Mouse (Mus musculus) embryo, embryonic 11 days (tissue): ENCODE measurements around the gene Nf1.
A peak's percentile ranks its signal among the peaks of the same experiment; 100 is the strongest.

Source experiments
- DNase-seq: peaks from one replicate; pipeline ENCODE4 v3.0.0-alpha.2; 2015

The Nf1 gene

GRCm38 (mm10) chr11:79329585-79329984, 9.9 kb upstream of the Nf1 start:
- no peak for DNase-seq

GRCm38 (mm10) chr11:79335077-79335476, 4.4 kb upstream of the Nf1 start:
- no peak for DNase-seq

GRCm38 (mm10) chr11:79336722-79337267, 2.7 kb upstream of the Nf1 start:
- no peak for DNase-seq

DNA sequence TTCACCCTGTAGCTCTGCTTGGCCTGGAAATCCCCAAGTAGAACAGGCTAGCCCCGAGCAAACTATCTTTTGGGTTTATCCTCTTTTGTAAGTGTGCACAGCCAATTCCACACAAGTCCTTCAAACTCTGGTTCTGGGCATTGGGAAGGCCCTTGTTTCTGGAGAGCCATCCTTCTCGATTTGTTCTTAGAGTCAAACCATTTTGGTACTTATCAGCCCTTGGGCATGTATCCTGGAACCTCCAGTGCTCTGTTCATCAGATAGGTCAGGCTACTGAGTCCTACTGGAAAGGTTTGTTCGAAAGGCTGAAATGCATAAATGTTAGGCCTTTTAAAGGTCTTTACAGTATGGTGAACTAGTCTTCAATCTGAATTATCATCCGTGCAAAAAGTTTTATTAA, 872 bp upstream of the Nf1 start:
- peak; percentile 10 for DNase-seq

DNA sequence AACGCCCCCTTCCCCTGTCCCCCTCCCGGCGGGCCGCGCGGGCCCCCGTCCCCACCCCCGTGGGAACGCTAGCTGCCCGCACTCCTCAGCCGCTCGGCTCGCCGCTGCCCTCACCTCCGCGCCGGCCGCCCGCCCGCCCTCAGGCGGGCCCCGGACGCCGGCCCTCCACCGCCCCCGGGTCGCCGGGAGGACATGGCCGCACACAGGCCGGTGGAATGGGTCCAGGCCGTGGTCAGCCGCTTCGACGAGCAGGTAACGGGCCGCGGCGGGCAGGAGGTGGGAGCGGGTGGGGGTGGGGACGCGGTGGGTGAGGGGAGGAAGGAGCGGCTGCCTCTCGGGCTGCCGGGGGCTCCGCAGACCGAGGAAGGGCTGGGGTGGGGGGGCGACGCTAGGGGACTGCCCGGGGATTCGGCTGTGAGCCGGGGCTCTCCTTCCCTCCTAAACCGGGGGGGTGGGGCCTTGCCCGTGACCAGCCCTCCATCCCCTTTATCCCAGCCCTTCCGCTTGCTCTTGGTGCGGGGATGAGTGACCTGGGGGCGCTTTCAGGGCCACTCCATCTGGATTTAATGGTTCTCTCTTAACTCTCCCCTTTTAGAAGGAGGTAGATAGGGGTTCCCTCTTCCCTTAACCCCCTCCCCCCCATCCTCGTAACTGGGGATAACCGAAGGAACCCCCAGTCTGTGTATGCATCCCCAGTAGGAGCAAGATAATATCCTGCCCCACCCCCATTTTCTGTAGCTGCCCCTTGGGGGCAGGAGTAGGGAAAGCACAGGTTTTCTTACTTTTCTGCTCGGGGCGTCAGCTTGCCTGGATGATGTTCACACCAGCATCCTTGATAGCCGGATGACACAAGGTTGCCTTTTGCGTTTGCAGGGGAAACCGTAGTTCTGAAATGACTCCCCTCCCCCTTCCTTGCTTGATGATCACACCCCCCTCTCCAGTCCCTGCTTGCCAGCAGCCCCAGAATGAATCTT, 602 bp downstream of the Nf1 start:
- peak; percentile 81 for DNase-seq

DNA sequence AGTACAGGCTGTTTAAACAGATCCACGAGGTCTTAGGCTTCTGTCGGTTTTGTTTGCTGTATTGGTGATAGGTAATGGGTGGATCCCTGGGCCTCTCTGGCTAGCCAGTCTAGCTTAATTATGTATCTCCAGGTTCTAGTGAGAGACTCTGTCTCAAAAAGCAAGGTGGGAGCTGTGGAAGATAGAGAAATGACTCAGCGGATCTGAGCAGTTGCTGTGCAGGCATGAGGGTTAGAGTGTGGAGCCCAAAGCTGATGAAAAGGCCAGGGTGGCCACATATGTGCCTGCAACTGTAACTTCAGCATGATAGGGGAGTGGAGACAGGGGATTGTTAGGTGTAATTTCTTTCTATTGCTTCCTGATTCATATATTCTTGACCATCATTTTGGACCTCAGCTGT, 17.5 kb downstream of the Nf1 start:
- no peak for DNase-seq

DNA sequence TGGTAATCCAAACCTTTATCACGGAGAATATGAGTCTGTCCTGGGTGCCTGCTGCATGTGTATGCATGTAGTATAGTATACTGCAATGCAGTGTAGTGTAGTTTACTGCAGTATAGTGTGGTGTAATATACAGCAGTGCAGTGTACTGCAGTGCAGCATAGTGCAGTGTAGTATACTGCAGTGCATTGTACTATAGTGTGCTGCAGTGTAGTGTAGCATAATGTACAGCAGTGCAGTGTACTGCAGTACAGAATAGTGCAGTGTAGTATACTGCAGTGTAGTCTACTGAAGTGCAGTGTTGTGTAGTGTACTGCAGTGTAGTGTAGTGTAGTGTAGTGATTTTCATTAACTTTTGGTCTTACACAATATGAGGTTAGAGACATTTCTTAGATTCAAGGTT, 17.9 kb downstream of the Nf1 start:
- no peak for DNase-seq

- DNase-seq: no peak
Measured at GRCm38 (mm10) chr11:79364956-79365355, 25.5 kb downstream of the Nf1 start.

DNA sequence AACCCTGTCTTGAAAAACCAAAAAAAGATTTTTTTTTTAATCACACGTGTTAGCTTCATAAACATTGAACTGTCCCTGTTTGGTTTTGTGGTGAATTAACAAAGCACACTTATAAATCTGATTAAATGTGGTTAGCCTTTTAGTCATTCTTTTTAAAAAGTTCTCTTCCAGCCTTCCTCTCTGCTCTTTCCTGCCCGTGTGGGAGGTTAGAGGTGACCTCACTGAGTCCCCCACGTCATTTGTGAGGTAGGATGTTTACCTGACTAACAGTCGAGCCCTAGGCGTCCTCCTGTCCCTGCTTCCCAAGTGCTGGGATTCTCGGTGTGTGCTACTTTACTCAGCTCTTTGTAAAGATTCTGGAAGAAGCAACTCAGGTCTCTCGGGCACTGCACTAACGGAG, 26.8 kb downstream of the Nf1 start:
- no peak for DNase-seq

GRCm38 (mm10) chr11:79373031-79373430, 33.5 kb downstream of the Nf1 start:
- no peak for DNase-seq

GRCm38 (mm10) chr11:79398336-79398735, 58.8 kb downstream of the Nf1 start:
- peak; percentile 83 for DNase-seq

DNA sequence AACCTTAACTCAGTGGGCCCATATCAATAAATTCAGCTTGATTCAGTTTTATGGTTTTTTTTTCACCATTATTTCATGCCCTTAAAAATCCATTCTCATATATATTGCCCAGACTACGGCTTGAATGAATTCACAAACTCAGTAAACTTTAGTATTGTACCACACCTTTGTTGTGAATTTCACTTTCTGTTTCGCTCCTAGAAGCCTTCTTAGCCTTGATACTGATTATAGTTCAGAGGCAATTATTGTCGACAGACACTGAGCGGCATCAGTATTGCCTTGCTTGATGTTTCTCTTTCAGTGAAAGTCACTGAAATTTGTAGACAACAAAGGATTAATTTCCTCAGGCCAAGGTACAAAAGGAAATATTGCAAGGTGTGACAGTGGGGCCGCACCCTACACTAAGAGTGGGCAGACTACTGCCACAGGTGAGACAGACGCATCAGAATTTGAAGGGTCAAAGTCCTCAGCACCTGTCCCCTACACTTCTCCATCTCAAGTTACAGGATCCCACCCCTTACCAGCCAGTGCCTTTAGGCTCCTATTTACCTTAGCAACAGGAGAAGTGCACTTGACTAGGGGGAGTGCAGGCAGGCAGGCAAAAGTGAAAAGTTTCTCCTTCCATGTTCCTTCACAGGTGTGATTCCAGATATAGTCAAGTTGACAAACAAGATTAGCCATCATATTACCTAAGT, 64.3 kb downstream of the Nf1 start:
- no peak for DNase-seq

DNA sequence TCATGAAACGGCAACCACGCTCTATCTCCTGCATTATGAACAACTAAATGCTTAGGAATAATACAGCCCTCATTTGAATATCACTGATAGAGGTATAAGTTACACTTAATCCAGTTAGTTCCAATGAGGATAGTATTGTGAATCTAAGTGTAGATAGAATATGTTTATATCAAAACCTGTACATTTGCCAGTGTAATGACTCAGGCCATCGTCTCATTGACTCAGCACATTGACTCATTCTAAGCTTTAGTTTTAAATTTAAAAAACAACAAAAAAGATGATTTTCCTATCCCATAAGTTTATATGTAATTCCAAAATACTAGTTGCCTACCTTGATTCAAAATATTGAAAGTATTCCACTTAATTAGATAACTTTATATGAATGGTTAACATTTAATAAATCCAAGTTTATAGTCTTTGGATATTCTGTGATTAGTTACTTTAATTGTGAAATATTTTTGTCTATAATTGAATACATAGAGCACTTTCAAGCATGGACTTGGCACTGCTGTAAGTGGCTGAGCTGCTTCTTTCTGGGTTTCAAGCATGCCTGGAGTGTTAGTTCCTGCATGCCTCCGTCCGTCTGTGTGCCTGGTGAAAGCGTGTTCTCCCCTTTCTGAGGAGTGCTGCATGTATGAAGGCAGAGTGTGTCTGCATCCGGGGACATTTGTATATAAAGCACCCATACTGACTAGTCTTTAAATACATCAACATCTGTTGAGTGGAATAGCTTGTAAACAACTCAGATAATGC, 74.4 kb downstream of the Nf1 start:
- no peak for DNase-seq

- no peak for DNase-seq
Measured at GRCm38 (mm10) chr11:79422496-79422895, 83.0 kb downstream of the Nf1 start.

DNA sequence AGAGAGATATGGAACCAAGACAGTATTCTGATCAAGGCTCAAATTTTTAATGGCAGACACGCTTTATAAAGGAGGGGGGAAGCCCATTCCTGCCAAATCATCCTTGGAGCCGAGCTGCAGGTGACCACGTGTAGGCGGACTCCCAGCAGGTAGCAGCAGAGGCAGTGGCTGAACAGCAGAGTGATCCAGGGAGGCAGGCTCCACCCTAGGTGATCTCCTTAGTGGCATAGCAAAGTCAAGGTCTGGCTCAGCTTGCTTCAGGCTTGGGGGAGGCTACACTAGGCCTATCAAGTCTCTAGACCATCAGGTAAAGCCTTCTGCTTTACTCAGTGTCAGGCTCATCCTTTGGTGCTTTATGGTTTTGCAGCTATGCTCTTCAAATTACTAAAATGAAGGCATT, 87.1 kb downstream of the Nf1 start:
- DNase-seq: no peak

GRCm38 (mm10) chr11:79427638-79428037, 88.1 kb downstream of the Nf1 start:
- DNase-seq: peak; percentile 82

GRCm38 (mm10) chr11:79435252-79435651, 95.8 kb downstream of the Nf1 start:
- no peak for DNase-seq

DNA sequence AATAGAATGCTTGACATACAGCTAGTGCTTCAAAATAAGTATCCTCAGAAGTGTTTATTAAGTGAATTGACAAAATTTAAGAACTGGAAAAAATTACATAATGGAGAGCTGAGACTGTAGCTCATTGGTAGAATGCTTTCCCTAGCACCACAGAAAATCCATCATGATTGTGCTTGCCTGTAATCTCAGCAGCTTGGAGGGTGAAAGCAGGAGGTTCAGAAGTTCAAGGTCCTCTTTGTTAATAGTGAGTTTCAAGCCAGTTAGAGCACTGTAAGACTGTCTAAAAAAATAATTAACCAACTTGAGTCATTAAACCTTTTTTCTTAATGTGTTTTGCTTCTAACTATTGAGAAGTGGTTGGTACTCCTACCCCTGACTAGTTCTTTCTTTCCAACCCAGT, 108.9 kb downstream of the Nf1 start:
- DNase-seq: no peak

DNA sequence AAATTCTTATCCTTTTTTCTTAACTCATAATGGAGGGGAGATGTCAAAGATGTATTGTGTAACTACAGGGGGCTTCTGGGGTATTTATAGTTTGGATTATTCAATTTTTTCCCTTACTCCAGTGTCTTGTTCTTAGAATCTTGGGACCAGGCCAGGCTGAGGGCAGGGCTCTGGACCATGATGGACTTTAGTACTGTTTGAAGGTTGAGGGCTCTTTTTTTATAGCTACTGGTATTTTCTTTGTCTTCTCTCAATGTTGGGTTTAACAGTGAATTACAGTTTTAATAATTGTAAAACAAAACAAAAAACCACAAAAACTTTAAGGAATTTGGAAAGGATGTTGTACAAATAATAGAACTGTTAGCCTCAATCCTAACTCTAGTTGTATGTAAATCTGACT, 113.5 kb downstream of the Nf1 start:
- no peak for DNase-seq

GRCm38 (mm10) chr11:79457928-79458327, 118.4 kb downstream of the Nf1 start:
- DNase-seq: no peak

- DNase-seq: no peak
Measured at GRCm38 (mm10) chr11:79459846-79460245, 120.4 kb downstream of the Nf1 start.

DNA sequence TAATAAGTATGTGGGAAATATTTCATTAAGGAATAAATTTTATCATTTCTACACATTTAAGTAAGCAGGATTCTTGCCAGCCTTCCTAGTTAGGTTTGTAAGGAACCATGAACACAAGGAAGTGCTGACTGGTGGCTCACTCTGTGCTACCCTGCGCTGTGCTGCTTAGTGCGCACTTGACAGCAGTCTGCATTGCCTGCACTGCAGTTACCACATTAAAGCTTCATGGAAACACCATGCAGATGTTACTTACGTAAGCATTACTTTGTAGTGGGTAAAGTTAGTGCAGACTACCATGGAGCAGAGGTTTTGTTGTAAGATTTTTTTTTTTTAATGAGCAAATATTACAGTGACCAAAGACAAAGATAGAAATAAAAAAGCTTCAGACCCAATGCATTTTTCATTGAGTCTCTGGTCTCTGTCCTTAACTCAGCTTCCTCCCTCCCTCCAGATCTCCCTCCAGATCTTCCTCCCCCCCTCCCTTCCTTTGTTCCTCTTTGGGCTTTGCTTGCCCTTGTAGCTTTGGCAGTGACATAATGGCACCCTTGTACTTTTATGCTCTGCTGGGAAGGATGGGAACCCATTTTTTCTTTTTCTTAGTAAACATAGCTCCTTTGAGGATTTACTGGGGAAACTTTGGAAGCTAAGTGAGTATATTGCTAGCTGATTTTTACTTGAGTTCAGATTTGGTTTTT, 121.4 kb downstream of the Nf1 start:
- no peak for DNase-seq

GRCm38 (mm10) chr11:79468097-79468496, 128.6 kb downstream of the Nf1 start:
- no peak for DNase-seq
